Mouse (Mus musculus) heart, embryonic 16.5 days (tissue): ENCODE measurements around the gene Nfrkb. TPM values are rescaled to one million over a fixed set of nuclear protein-coding genes. Genes with fewer than 3 reads are reported as not detected.

Experiments
- ATAC-seq: fragments of 200-750 bp; cut with Nextera tagmentation; replicated peaks from 2 replicates; pipeline ENCODE4 v1.8.0; 2017; ENCODE audit warnings: moderate number of reproducible peaks; ENCODE audit not compliant: insufficient read depth, low FRiP score; ENCODE audit errors: extremely low read depth
- H3K27ac ChIP-seq: fragments of 300-500 bp; sonication (generic); 2 replicates; pipeline ENCODE4 v1.5.1; 2014; ENCODE audit warnings: mild to moderate bottlenecking, low read length, control low read depth, moderate library complexity
- H3K27me3 ChIP-seq: fragments of 300-500 bp; sonication (generic); 2 replicates; pipeline ENCODE4 v1.6.1; 2014; ENCODE audit warnings: low read length, mixed read lengths; ENCODE audit not compliant: control insufficient read depth, insufficient read depth
- H3K36me3 ChIP-seq: fragments of 300-500 bp; sonication (generic); 2 replicates; pipeline ENCODE4 v1.6.1; 2014; ENCODE audit not compliant: control insufficient read depth, insufficient read depth
- H3K4me1 ChIP-seq: fragments of 300-500 bp; sonication (generic); 2 replicates; pipeline ENCODE4 v1.6.1; 2014; ENCODE audit warnings: low read length, mixed read lengths; ENCODE audit not compliant: control insufficient read depth, insufficient read depth
- H3K4me2 ChIP-seq: fragments of 300-500 bp; sonication (generic); 2 replicates; pipeline ENCODE4 v1.6.1; 2014; ENCODE audit warnings: low read depth, mild to moderate bottlenecking, control low read depth, low read length
- H3K4me3 ChIP-seq: fragments of 300-500 bp; sonication (generic); 2 replicates; pipeline ENCODE4 v1.5.1; 2014; ENCODE audit warnings: mild to moderate bottlenecking, control low read depth, low read length
- H3K9ac ChIP-seq: fragments of 300-500 bp; sonication (generic); 2 replicates; pipeline ENCODE4 v1.6.1; 2014; ENCODE audit warnings: low read length, control low read depth
- H3K9me3 ChIP-seq: fragments of 300-500 bp; sonication (generic); replicated peaks from 2 replicates; pipeline ENCODE4 v1.6.1; 2016; ENCODE audit warnings: low read length; ENCODE audit not compliant: control insufficient read depth
- WGBS: fragments of 180-500 bp; shearing (Covaris S2); extraction: QIAGEN DNeasy Blood & Tissue Kit; methylation state at CpG from one replicate; pipeline ENCODE4 v1.1.7; 2014; 5-methylcytosine and 5-hydroxymethylcytosine counted together
- polyA plus RNA-seq: library from polyadenylated mRNA; unstranded; fragments of >200 nt; fragmentation: Nextera tagmentation; extraction: Ambion mirVana; gene quantifications from 2 replicates; pipeline ENCODE4 v1.2.1, GENCODE M21; 2015

Nfrkb gene
- polyA plus RNA-seq, 1 experiment from 2014 or later = 13.4 TPM

- Histone ChIP-seq H3K9ac (no peak overlapping the region), H3K36me3 (no peaks in the 10 kb centered on the region), H3K4me2 (no peak overlapping the region), H3K4me1 (no peaks in the 10 kb centered on the region), H3K27ac (no peak overlapping the region), H3K27me3 (no peaks in the 10 kb centered on the region), H3K4me3 (no peak overlapping the region), H3K9me3 (no peaks in the 10 kb centered on the region)
- 38% methylated on average over 1 of the region's 1 CpGs for WGBS
- ATAC-seq = no peak
Measured at GRCm38 (mm10) chr9:31454356-31454755, 68.4 kb downstream of the Nfrkb start.

DNA sequence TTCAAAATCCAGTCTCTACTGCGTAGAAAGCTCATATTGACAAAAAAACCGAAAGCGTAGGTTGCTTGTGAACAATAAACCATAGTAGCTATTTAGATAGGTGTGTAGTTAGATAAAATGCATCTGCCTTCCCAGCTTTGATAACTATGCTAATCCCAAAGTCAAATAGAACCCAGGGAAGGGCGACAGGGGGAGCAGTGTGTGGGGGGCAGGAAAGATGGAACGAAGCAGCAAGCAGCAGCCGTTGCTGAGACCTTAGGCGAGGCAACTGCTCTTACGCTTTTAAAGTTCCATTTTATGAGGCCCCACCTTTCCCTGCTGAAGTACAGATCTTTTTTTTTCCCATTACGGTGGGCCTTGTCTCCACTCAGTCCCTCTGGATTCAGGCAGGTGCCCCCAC lies 77.2 kb downstream of the Nfrkb start:
- peaks cover 8% of the 10 kb centered on the region for H3K4me1 ChIP-seq
- peak overlapping the region; percentile 54; the same call in 1 of the 2 replicates for H3K4me2 ChIP-seq
- no peaks in the 10 kb centered on the region for H3K9me3 ChIP-seq
- H3K9ac ChIP-seq = no peak overlapping the region
- no peak overlapping the region for H3K27ac ChIP-seq
- no peak for ATAC-seq
- H3K4me3 ChIP-seq = peak overlapping the region; percentile 27; the same call in 1 of the 2 replicates
- peaks cover 34% of the 10 kb centered on the region for H3K27me3 ChIP-seq
- no peaks in the 10 kb centered on the region for H3K36me3 ChIP-seq
- WGBS = 44% methylated on average over 9 of the region's 9 CpGs

- peak within 1 kb of the TSS; percentile 54 for H3K4me2 ChIP-seq
- ATAC-seq = no peak
- H3K9ac ChIP-seq = no peak within 1 kb of the TSS
- WGBS = 6% methylated on average over 33 of the region's 33 CpGs
- no peaks in the 10 kb centered on the region for H3K9me3 ChIP-seq
- H3K4me3 ChIP-seq = peak within 1 kb of the TSS; percentile 27
- no peak within 1 kb of the TSS for H3K27ac ChIP-seq
- H3K36me3 ChIP-seq = no peaks in the 10 kb centered on the region
- peaks cover 34% of the 10 kb centered on the region for H3K27me3 ChIP-seq
- peaks cover 8% of the 10 kb centered on the region for H3K4me1 ChIP-seq
Measured at GRCm38 (mm10) chr9:31463692-31464474, 77.9 kb downstream of the Nfrkb start, which contains the start of gene Tmem45b. TSS of gene Tmem45b (minus strand) at chr9:31464462.

Other genes starting within 250 kb of the Nfrkb start
- 392 and 422 TPM in 2 replicates for gene Aplp2, start 174.4 kb upstream of the Nfrkb start, polyA plus RNA-seq
- 3.4 and 3.5 TPM in 2 replicates for gene Prdm10, start 105.7 kb upstream of the Nfrkb start, polyA plus RNA-seq
- 0.42 TPM in 1 of 2 replicates, not detected in the other for gene Tmem45b, start 78.3 kb downstream of the Nfrkb start, polyA plus RNA-seq